Mouse (Mus musculus): Measurements from ENCODE around the gene Ssh2. TPM values are rescaled to one million over a fixed set of nuclear protein-coding genes. Genes with fewer than 3 reads are reported as not detected.
"Not testable (repeated sequence)": the region's sequence is repeated elsewhere in the genome, so short reads cannot be mapped to it uniquely, and the experiment has no call there.

The Ssh2 gene
- polyA plus RNA-seq, 1 experiment from 2014 or later: 3.0 TPM

GRCm38 (mm10) chr11:77384151-77384550, 168.1 kb downstream of the Ssh2 start:
- TF ChIP-seq CTCF (IDR thresholded peaks at IDR 0.05; ENCODE audit: low read depth) (no peak), EP300 (optimal IDR thresholded peaks at IDR 0.05) (no peak)
- Histone ChIP-seq H3K27me3 (ENCODE audit: control insufficient read depth, insufficient read depth, low read length) (no peaks in the 10 kb centered on the region), H3K36me3 (ENCODE audit: control insufficient read depth, insufficient read depth, low read length) (no peaks in the 10 kb centered on the region), H3K4me2 (replicated peaks; ENCODE audit: low read depth) (no peak overlapping the region), H3K27ac (replicated peaks) (no peak overlapping the region), H3K9me3 (ENCODE audit: control insufficient read depth, low read length) (no peaks in the 10 kb centered on the region), H3K4me3 (ENCODE audit: low read depth, low read length) (no peak overlapping the region), H3K9ac (ENCODE audit: low read length) (no peak overlapping the region), H3K4me1 (replicated peaks; ENCODE audit: control insufficient read depth, insufficient read depth) (no peaks in the 10 kb centered on the region)
- no peak for ATAC-seq (ENCODE audit: low FRiP score, low TSS enrichment)
- 48% methylated on average over 3 of the region's 3 CpGs for WGBS
- no peak for DNase-seq (ENCODE audit: low spot score)

GRCm38 (mm10) chr11:77385706-77386690, 169.9 kb downstream of the Ssh2 start:
- H3K9me3 ChIP-seq (ENCODE audit: control insufficient read depth, low read length): no peaks in the 10 kb centered on the region
- no peak for TF ChIP-seq EP300 (optimal IDR thresholded peaks at IDR 0.05)
- no peak for TF ChIP-seq CTCF (IDR thresholded peaks at IDR 0.05; ENCODE audit: low read depth)
- no peaks in the 10 kb centered on the region for H3K27me3 ChIP-seq (ENCODE audit: control insufficient read depth, insufficient read depth, low read length)
- DNase-seq (ENCODE audit: low spot score) (no peak), ATAC-seq (ENCODE audit: low FRiP score, low TSS enrichment) (no peak)
- H3K36me3 ChIP-seq (ENCODE audit: control insufficient read depth, insufficient read depth, low read length): no peaks in the 10 kb centered on the region
- H3K27ac ChIP-seq (replicated peaks): no peak overlapping the region
- H3K4me3 ChIP-seq (ENCODE audit: low read depth, low read length): no peak overlapping the region
- 44% methylated on average over 3 of the region's 3 CpGs for WGBS
- no peaks in the 10 kb centered on the region for H3K4me1 ChIP-seq (replicated peaks; ENCODE audit: control insufficient read depth, insufficient read depth)
- H3K4me2 ChIP-seq (replicated peaks; ENCODE audit: low read depth): no peak overlapping the region
- no peak overlapping the region for H3K9ac ChIP-seq (ENCODE audit: low read length)

GRCm38 (mm10) chr11:77388197-77388596, 172.1 kb downstream of the Ssh2 start:
- not testable (repeated sequence) for H3K4me1 ChIP-seq (replicated peaks; ENCODE audit: control insufficient read depth, insufficient read depth); H3K4me2 ChIP-seq (replicated peaks; ENCODE audit: low read depth); H3K9me3 ChIP-seq (ENCODE audit: control insufficient read depth, low read length); H3K4me3 ChIP-seq (ENCODE audit: low read depth, low read length); H3K9ac ChIP-seq (ENCODE audit: low read length); H3K27me3 ChIP-seq (ENCODE audit: control insufficient read depth, insufficient read depth, low read length); H3K27ac ChIP-seq (replicated peaks); DNase-seq (ENCODE audit: low spot score); H3K36me3 ChIP-seq (ENCODE audit: control insufficient read depth, insufficient read depth, low read length); ATAC-seq (ENCODE audit: low FRiP score, low TSS enrichment)
- 88% methylated on average over 3 of the region's 3 CpGs for WGBS

GRCm38 (mm10) chr11:77395539-77395938, 179.5 kb downstream of the Ssh2 start:
- no peak overlapping the region for H3K4me3 ChIP-seq (ENCODE audit: low read depth, low read length)
- TF ChIP-seq EP300 (optimal IDR thresholded peaks at IDR 0.05): no peak
- no peak for TF ChIP-seq CTCF (IDR thresholded peaks at IDR 0.05; ENCODE audit: low read depth)
- no peaks in the 10 kb centered on the region for H3K27me3 ChIP-seq (ENCODE audit: control insufficient read depth, insufficient read depth, low read length)
- no peaks in the 10 kb centered on the region for H3K36me3 ChIP-seq (ENCODE audit: control insufficient read depth, insufficient read depth, low read length)
- ATAC-seq (ENCODE audit: low FRiP score, low TSS enrichment) (no peak), DNase-seq (ENCODE audit: low spot score) (no peak)
- no peaks in the 10 kb centered on the region for H3K9me3 ChIP-seq (ENCODE audit: control insufficient read depth, low read length)
- no peak overlapping the region for H3K27ac ChIP-seq (replicated peaks)
- no peak overlapping the region for H3K9ac ChIP-seq (ENCODE audit: low read length)
- H3K4me1 ChIP-seq (replicated peaks; ENCODE audit: control insufficient read depth, insufficient read depth): no peaks in the 10 kb centered on the region
- WGBS: 69% methylated on average over 2 of the region's 2 CpGs
- H3K4me2 ChIP-seq (replicated peaks; ENCODE audit: low read depth): no peak overlapping the region

- Histone ChIP-seq H3K4me3 (ENCODE audit: low read depth, low read length) (no peak overlapping the region), H3K9ac (ENCODE audit: low read length) (no peak overlapping the region), H3K36me3 (ENCODE audit: control insufficient read depth, insufficient read depth, low read length) (no peaks in the 10 kb centered on the region), H3K27me3 (ENCODE audit: control insufficient read depth, insufficient read depth, low read length) (no peaks in the 10 kb centered on the region), H3K9me3 (ENCODE audit: control insufficient read depth, low read length) (no peaks in the 10 kb centered on the region), H3K4me1 (replicated peaks; ENCODE audit: control insufficient read depth, insufficient read depth) (no peaks in the 10 kb centered on the region), H3K4me2 (replicated peaks; ENCODE audit: low read depth) (no peak overlapping the region), H3K27ac (replicated peaks) (no peak overlapping the region)
- no peak for DNase-seq (ENCODE audit: low spot score)
- WGBS: 58% methylated on average over 2 of the region's 2 CpGs
- no peak for ATAC-seq (ENCODE audit: low FRiP score, low TSS enrichment)
- no peak for TF ChIP-seq CTCF (IDR thresholded peaks at IDR 0.05; ENCODE audit: low read depth)
- TF ChIP-seq EP300 (optimal IDR thresholded peaks at IDR 0.05): no peak
Measured at GRCm38 (mm10) chr11:77402508-77402907, 186.4 kb downstream of the Ssh2 start.

GRCm38 (mm10) chr11:77406329-77406728, 190.2 kb downstream of the Ssh2 start:
- Histone ChIP-seq H3K27ac (replicated peaks) (no peak overlapping the region), H3K4me2 (replicated peaks; ENCODE audit: low read depth) (no peak overlapping the region), H3K4me1 (replicated peaks; ENCODE audit: control insufficient read depth, insufficient read depth) (no peaks in the 10 kb centered on the region), H3K4me3 (ENCODE audit: low read depth, low read length) (no peak overlapping the region), H3K27me3 (ENCODE audit: control insufficient read depth, insufficient read depth, low read length) (no peaks in the 10 kb centered on the region), H3K36me3 (ENCODE audit: control insufficient read depth, insufficient read depth, low read length) (no peaks in the 10 kb centered on the region), H3K9ac (ENCODE audit: low read length) (no peak overlapping the region), H3K9me3 (ENCODE audit: control insufficient read depth, low read length) (no peaks in the 10 kb centered on the region)
- TF ChIP-seq CTCF (IDR thresholded peaks at IDR 0.05; ENCODE audit: low read depth) (no peak), EP300 (optimal IDR thresholded peaks at IDR 0.05) (no peak)
- WGBS: 62% methylated on average over 2 of the region's 2 CpGs
- DNase-seq (ENCODE audit: low spot score): no peak
- no peak for ATAC-seq (ENCODE audit: low FRiP score, low TSS enrichment)
